13 mouse cellular contexts compared by ENCODE assay signal in the genomic region with DNA sequence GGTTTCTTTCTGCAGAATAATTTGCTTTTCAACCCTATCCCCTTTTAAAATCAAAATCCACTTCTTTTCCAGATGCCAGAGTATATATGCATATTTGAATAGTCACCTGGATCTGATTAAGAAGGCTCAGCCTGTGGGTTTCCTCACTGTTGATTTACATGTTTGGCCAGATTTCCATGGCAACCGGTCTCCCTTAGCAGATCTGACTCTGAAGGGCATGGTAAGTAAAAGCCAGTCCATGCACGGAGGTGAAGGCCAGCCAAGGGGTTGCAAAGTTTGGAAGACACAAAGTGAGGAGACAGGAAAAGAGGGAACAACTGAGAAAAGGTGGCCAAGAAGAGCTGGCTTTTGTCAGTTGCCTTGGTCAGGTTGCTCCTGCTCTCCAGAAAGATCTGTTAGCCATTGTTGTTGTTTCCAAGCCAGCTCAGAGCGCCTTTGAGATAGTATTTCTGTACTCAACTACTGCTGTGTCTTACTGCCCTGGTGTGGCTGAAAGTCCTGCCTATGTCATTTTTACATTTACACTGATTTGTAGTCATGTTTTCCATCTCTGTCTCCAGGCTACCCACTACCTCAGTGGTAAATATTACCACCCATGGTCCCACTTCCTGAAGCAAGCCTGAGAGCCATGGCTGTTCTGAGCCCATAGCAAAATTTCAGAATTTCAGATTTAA.
DNase-seq lines count a peak whose midpoint lies in the region; ATAC-seq and TF ChIP-seq lines count a peak whose summit lies in the region.
"Had no signal": no experiment of that assay in that cellular context is flagged by ENCODE, and none has a peak within 500 bp of the region (broad histone marks: within the 10 kb centered on the region; RNA-seq: fewer than 3 reads in every experiment).

No protein-coding gene starts in this region.

- ATAC-seq in lung, embryonic 14.5 days (ENCODE audit: insufficient read depth): peak; percentile 74; the same call in 1 of the 2 replicates
- peak; percentile 89 for ATAC-seq in limb, embryonic 13.5 days (ENCODE audit: low FRiP score, low read depth)

- H3K4me1 ChIP-seq in lung, embryonic 14.5 days (ENCODE audit: insufficient read depth): 0 out of 2 replicates have a peak, but pooled peaks cover 4% of the 10 kb centered on the region
- H3K4me1 ChIP-seq in limb, embryonic 13.5 days: peaks cover 29% of the 10 kb centered on the region
- H3K4me1 ChIP-seq: heart, embryonic 13.5 days; liver, embryonic 13.5 days had no signal

- peak; percentile 59 for DNase-seq in lung, embryonic 14.5 days
- no peak for DNase-seq in lung, postnatal 14 days
- DNase-seq in adrenal gland, postnatal 10 days: peak; percentile 41
- DNase-seq in embryo, embryonic 9.5 days (ENCODE audit: extremely low spot score): peak; percentile 45
- no peak for DNase-seq in thymus, postnatal 14 days
- no peak for DNase-seq in ovary, postnatal 14 days (ENCODE audit: low spot score)
- no peak for DNase-seq in kidney, postnatal 10 days
- DNase-seq: cerebellum, postnatal 25 days; liver, embryonic 13.5 days; thymus, adult 2 months had no signal

- no peaks in the 10 kb centered on the region for H3K9me3 ChIP-seq in lung, embryonic 14.5 days (ENCODE audit: low read depth, low read length)
- no peaks in the 10 kb centered on the region for H3K9me3 ChIP-seq in limb, embryonic 13.5 days
- H3K9me3 ChIP-seq: heart, embryonic 13.5 days; liver, embryonic 13.5 days had no signal

- peak overlapping the region; percentile 62 for H3K27ac ChIP-seq in lung, embryonic 14.5 days (ENCODE audit: low read depth)
- H3K27ac ChIP-seq in limb, embryonic 13.5 days: peak overlapping the region; percentile 81
- H3K27ac ChIP-seq: heart, embryonic 13.5 days; layer of hippocampus, adult 2 months; liver, embryonic 13.5 days had no signal

- no peak overlapping the region for H3K4me2 ChIP-seq in lung, embryonic 14.5 days
- H3K4me2 ChIP-seq in limb, embryonic 13.5 days (replicated peaks): peak overlapping the region; percentile 34; the same call in 1 of the 2 replicates
- H3K4me2 ChIP-seq: heart, embryonic 13.5 days; liver, embryonic 13.5 days had no signal

- TF ChIP-seq CTCF in lung, embryonic 14.5 days (IDR thresholded peaks at IDR 0.05; ENCODE audit: low read depth): no peak

- H3K9ac ChIP-seq in lung, embryonic 14.5 days: no peak overlapping the region
- no peak overlapping the region for H3K9ac ChIP-seq in limb, embryonic 13.5 days
- H3K9ac ChIP-seq: heart, embryonic 13.5 days; liver, embryonic 13.5 days had no signal

- WGBS in lung, embryonic 14.5 days: 58% methylated on average over 3 of the region's 3 CpGs
- 46% methylated on average over 3 of the region's 3 CpGs for WGBS in limb, embryonic 13.5 days

- no peaks in the 10 kb centered on the region for H3K27me3 ChIP-seq in lung, embryonic 14.5 days (ENCODE audit: insufficient read depth, low read length)
- no peaks in the 10 kb centered on the region for H3K27me3 ChIP-seq in limb, embryonic 13.5 days
- H3K27me3 ChIP-seq: heart, embryonic 13.5 days; liver, embryonic 13.5 days had no signal

- no peaks in the 10 kb centered on the region for H3K36me3 ChIP-seq in lung, embryonic 14.5 days (ENCODE audit: insufficient read depth)
- H3K36me3 ChIP-seq in limb, embryonic 13.5 days: no peaks in the 10 kb centered on the region
- H3K36me3 ChIP-seq: heart, embryonic 13.5 days; liver, embryonic 13.5 days had no signal

- H3K4me3 ChIP-seq in lung, embryonic 14.5 days (ENCODE audit: low read depth, low read length): no peak overlapping the region
- H3K4me3 ChIP-seq in limb, embryonic 13.5 days: no peak overlapping the region
- H3K4me3 ChIP-seq: heart, embryonic 13.5 days; layer of hippocampus, adult 2 months; liver, embryonic 13.5 days had no signal

Comparison
In these comparisons a context has a peak if more than half of its experiments do, and no peak if none do; other contexts are left out.
1. DNase-seq: peak in lung, embryonic 14.5 days (single experiment), adrenal gland, postnatal 10 days (single experiment) and embryo, embryonic 9.5 days (single experiment); none in lung, postnatal 14 days (single experiment), thymus, postnatal 14 days (single experiment), ovary, postnatal 14 days (single experiment) and kidney, postnatal 10 days (single experiment).